Mouse (Mus musculus): Measurements from ENCODE around the gene Znhit1. TPM values are rescaled to one million over a fixed set of nuclear protein-coding genes. Genes with fewer than 3 reads are reported as not detected.

The Znhit1 gene
- 20.4 to 28.3 TPM (median 21.8 TPM) in 4 replicates for total RNA-seq (2023)

DNA sequence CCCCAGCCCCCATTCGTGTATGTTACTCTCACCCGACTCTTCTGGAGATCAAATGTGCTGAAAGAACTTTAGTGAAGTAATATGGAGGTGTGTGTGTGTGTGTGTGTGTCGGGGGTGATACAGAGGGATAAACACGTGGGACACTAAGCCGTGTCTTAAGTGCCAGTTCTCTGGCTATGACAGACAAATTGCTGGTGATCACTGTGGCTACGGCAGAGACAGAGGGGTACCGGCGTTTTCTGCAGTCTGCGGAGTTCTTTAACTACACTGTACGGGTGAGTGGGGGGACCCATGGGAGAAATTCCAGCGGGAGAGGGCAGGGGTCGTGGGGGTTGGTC lies at the start of gene Znhit1:
Gene Znhit1 (minus strand): TSS at position 88 of the 338 bp plus-strand sequence.

DNA sequence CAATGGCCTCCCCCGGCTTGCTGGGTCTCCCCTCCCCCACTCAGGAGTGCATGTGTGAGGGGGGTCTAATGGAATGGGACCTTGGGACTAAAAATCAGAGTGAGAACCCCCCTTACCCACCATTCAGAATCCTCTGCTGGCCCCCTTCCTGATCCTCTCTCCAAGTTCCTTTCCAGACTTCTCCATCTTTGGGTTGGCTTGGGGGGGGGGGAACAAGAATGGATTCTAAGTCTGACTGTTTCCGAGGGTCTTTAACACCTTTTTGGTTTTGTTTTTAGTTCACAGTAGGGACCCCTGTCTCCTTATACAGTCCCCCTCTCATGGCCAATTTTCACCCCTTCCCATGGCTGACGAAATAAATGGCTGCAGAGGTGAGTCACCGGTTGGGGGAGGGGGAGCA lies 38.3 kb upstream of the Znhit1 start, which contains the start of gene Vgf:
Gene Vgf (plus strand): TSS at position 301 of the 400 bp plus-strand sequence.

DNA sequence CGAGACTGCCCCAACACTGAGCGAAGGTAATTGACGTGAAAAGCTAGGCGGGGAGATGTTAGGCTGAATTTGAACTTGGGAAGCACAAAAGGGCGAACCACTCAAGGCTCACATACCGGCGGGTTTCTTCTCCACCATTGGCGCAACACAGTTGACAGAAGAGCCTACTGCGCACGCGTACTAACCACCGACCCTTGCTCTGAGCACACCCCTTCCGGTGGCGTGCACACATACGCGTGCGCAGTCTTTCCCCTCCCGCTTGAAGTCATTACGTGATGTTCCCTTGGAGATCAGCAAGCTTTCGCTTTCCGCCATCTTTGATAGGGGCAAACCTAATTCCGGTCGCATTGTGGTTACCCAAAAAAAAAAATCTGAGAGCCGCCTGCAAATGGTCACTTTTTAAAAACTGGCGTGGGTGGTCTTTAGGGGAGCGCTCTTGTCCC lies 1.1 kb downstream of the Znhit1 start, which contains the start of gene Plod3:
Gene Plod3 (plus strand): TSS at position 325 of the 443 bp plus-strand sequence.

DNA sequence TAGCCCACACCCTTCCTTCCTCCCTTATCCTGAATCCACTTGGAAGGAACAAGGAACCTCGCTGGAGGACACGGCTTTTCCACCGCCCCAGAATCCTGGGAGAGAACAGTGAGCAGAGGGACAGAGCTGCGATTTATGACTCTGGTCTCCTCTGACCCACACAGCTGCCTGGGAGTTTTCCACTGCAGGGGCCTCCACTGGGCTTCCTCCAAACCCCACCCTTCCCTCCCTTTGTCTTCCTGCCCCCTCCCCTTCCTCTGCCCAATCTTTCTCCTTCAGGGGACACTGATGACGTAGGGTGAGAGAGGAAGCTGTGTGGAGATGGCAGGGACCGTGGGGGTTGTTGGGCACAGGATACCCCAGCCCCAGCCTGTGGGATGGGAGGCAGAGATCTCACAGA lies 21.5 kb downstream of the Znhit1 start, which contains the start of gene Cldn15:
Gene Cldn15 (plus strand): TSS at position 286 of the 400 bp plus-strand sequence.

DNA sequence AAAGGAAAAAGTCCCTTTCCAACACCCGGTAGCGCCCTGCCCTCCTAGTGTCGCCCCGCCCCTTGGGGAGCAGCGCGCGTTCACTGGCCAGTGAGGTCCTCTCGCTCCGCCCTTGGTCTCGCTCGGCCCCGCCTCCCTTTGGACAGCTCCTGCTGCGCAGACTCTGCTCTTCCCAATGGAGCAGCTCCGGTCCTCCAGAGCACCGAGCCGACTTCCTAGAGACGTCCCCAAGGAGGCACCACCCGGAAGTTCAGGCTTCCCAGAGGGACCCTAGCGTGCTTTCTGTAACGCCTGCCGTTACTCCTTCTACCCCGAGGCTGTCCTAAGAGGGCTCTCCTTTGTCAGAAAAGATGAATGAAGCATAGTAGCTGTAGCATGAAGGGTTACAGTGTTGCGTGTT lies 34.8 kb downstream of the Znhit1 start, which contains the start of gene Fis1:
Gene Fis1 (plus strand): TSS at position 261 of the 400 bp plus-strand sequence.

Other genes with a start within 250 kb of the Znhit1 start
- gene Col26a1, start 104.8 kb downstream of the Znhit1 start, total RNA-seq (2023): not detected in 4 replicates
- 17.8 to 28.8 TPM (median 22.5 TPM) in 4 replicates for gene Ift22, start 79.9 kb downstream of the Znhit1 start, total RNA-seq (2023)
- gene Fis1, start 34.7 kb downstream of the Znhit1 start, total RNA-seq (2023): 145 to 163 TPM (median 158 TPM) in 4 replicates
- 0.51 to 1.1 TPM in 2 of 4 replicates, not detected in the others for gene Cldn15, start 21.4 kb downstream of the Znhit1 start, total RNA-seq (2023)
- 20.9 to 21.5 TPM (median 21.1 TPM) in 4 replicates for gene Plod3, start 1.0 kb downstream of the Znhit1 start, total RNA-seq (2023)
- gene Vgf, start 38.4 kb upstream of the Znhit1 start, total RNA-seq (2023): 0.81 to 1.6 TPM (median 1.1 TPM) in 4 replicates
- 18.0 to 22.4 TPM (median 19.7 TPM) in 4 replicates for gene Ap1s1, start 58.1 kb upstream of the Znhit1 start, total RNA-seq (2023)
- not detected in 4 replicates for gene Serpine1, start 84.2 kb upstream of the Znhit1 start, total RNA-seq (2023)
- 63.7 to 73.2 TPM (median 68.4 TPM) in 4 replicates for gene Trim56, start 128.2 kb upstream of the Znhit1 start, total RNA-seq (2023)
- gene Muc3, start 161.3 kb upstream of the Znhit1 start, total RNA-seq (2023): not detected in 4 replicates
- gene Muc3a, start 224.4 kb upstream of the Znhit1 start, total RNA-seq (2023): 10.4 to 17.8 TPM (median 14.5 TPM) in 4 replicates

Measured in B cell, adult 62 days (primary cell).